Mouse (Mus musculus): ENCODE results near the gene Clec3a. TPM values are rescaled to one million over a fixed set of nuclear protein-coding genes. Genes with fewer than 3 reads are reported as not detected.
A peak's percentile ranks its signal among the peaks of the same experiment; 100 is the strongest.

Gene Clec3a
- not detected in 2 replicates for polyA plus RNA-seq (2015; fragmentation: Nextera tagmentation; extraction: Ambion mirVana)

DNA sequence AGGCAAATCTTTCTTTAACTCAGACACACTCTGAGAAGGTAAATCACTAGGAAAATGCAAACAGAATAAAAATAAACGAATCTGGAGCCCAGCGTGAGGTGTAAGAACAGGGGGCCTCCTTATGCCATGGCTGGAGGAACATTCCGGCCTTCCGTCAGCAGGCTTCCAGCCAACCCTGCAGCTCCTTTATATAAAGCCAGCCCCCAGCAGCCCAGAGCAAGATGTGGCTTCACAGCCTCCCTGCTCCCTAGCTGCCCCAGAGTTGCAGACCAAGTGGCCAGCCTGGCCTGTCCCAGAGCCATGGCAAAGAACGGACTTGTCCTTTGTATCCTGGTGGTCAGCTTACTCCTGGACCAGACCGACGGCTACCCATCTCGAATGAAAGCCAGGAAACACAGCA, at the start of gene Clec3a:
Gene Clec3a, plus strand, starts transcription at position 301 of the 400 bp plus-strand sequence.
- WGBS, result 69% methylated on average over 8 of the region's 8 CpGs
- no peaks in the 10 kb centered on the region for H3K9me3 ChIP-seq
- H3K36me3 ChIP-seq, result no peaks in the 10 kb centered on the region
- no peaks in the 10 kb centered on the region for H3K27me3 ChIP-seq (replicated peaks)
- H3K4me2 ChIP-seq, result no peak within 1 kb of the TSS
- H3K9ac ChIP-seq, result no peak within 1 kb of the TSS
- H3K4me3 ChIP-seq, result no peak within 1 kb of the TSS
- H3K4me1 ChIP-seq, result no peaks in the 10 kb centered on the region
- ATAC-seq (ENCODE audit: extremely low read depth, insufficient number of reproducible peaks, low FRiP score, low TSS enrichment), result no peak
- H3K27ac ChIP-seq (replicated peaks), result no peak within 1 kb of the TSS

DNA sequence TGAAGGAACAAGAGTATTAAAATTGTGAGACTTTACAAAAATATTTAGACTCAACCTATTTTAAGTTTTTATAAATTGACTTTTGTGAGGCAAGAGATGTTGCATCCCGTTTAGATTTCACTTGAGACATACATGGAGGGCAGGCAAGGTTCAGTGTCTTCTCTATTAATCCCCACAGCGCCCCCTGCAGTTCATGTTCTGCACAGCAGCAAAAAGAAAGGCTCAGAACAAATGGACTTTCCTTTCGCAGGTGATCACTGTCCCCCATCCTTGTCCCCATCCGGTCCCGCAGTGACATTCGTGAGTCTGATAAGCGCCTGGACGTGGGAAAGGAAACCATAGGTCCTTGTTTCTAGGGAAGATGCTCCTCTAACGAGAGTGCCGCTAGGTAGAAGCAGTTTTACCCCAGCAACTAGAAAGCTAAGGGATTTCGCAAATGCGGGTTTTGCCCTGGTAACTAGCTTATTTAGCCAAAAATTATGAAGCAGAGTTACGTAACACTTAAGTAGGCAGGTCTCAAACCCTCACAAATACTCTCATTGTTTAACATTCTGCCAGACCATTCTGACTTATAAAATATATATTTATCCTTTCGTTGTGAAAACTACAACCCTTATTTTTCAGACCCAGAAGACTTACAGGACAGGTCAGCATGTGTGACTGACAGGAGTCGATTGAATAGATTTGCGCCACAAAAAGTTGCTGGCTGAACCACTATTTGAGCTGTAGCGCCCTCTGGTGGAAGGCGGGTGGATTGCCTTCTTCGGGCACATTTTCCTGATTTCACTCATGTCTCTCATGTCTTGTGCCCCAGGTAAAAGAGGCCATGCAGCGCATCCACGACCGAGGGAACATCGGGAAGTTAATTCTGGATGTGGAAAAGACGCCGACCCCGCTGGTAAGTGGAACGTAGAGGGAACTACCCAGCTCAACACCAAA, 48.6 kb upstream of the Clec3a start:
- Histone ChIP-seq H3K27me3 (replicated peaks) (no peaks in the 10 kb centered on the region), H3K4me3 (peak overlapping the region; percentile 16), H3K36me3 (no peaks in the 10 kb centered on the region), H3K4me2 (peak overlapping the region; percentile 51), H3K4me1 (peaks cover 3% of the 10 kb centered on the region; the same call in 1 of the 2 replicates), H3K9me3 (no peaks in the 10 kb centered on the region), H3K9ac (peak overlapping the region; percentile 21; the same call in 1 of the 2 replicates), H3K27ac (replicated peaks) (no peak overlapping the region)
- whole genome bisulfite sequencing, result 29% methylated on average over 27 of the region's 27 CpGs
- no peak for ATAC-seq (ENCODE audit: extremely low read depth, insufficient number of reproducible peaks, low FRiP score, low TSS enrichment)

DNA sequence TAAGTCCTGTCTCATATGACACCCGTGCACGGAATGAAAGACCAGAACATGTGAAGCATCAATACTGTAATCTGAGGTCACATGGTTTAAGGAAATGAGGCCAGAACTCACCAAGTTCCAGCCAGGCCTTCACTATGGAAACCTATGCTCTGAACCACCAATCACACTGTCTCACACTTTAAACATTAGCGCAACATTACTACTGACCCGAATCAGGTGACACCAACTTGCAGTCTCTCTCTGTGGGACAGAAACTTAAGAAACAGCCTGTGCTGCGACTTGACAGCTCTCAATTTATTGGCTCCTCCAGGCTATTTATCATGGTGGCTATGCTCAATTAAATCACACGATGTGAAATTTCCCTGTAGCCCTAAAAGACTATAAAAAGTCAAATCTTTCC, 43.5 kb upstream of the Clec3a start:
- H3K4me2 ChIP-seq, result no peak overlapping the region
- H3K4me3 ChIP-seq, result no peak overlapping the region
- no peak for ATAC-seq (ENCODE audit: extremely low read depth, insufficient number of reproducible peaks, low FRiP score, low TSS enrichment)
- no peak overlapping the region for H3K9ac ChIP-seq
- H3K36me3 ChIP-seq, result no peaks in the 10 kb centered on the region
- 0 out of 2 replicates have a peak, but pooled peaks cover under 1% of the 10 kb centered on the region for H3K4me1 ChIP-seq
- no peak overlapping the region for H3K27ac ChIP-seq (replicated peaks)
- H3K9me3 ChIP-seq, result no peaks in the 10 kb centered on the region
- WGBS, result 76% methylated on average over 6 of the region's 6 CpGs
- no peaks in the 10 kb centered on the region for H3K27me3 ChIP-seq (replicated peaks)

DNA sequence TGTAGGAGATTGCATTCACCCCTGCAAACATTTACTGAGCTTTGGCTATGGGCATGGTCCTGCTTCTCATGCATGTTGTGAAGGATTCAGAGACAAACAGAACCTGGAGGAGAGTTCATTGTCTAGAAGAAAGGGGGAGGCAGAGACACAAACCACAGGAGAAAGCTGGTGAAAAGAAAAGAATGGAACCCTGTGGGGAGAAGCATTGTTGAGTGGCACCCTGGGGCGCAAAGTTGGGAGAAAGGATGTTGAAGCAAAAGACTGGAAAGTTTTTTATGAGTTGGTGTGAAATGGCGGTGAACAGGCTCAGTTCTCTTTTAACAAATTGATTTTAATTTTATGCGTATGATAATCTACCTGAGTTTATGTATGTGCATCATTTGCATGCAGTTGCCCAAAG, 33.7 kb upstream of the Clec3a start:
- no peaks in the 10 kb centered on the region for H3K4me1 ChIP-seq
- no peak overlapping the region for H3K4me2 ChIP-seq
- no peak overlapping the region for H3K9ac ChIP-seq
- WGBS, result 75% methylated on average over 3 of the region's 3 CpGs
- no peak overlapping the region for H3K27ac ChIP-seq (replicated peaks)
- H3K36me3 ChIP-seq, result no peaks in the 10 kb centered on the region
- ATAC-seq (ENCODE audit: extremely low read depth, insufficient number of reproducible peaks, low FRiP score, low TSS enrichment), result no peak
- no peaks in the 10 kb centered on the region for H3K9me3 ChIP-seq
- no peak overlapping the region for H3K4me3 ChIP-seq
- H3K27me3 ChIP-seq (replicated peaks), result no peaks in the 10 kb centered on the region

DNA sequence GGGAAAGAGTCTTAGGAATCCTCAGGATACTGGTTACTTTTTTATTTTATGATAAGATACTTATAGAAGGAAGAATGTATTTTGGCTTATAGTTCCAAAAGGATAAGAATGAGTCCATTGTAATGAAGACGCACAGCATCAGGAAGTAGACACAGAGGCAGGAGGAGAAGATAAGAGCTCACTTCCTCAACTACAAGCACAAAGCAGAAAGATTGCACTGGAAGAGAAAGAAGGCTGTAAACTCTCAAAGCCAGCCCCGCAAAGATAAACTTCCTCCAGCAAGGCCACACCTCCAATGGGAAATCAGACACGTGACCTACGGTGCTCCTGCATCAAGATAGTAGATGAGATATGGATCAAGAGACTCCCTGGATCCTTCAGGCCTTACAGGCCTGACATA, 30.4 kb upstream of the Clec3a start:
- Histone ChIP-seq H3K36me3 (no peaks in the 10 kb centered on the region), H3K4me3 (no peak overlapping the region), H3K4me2 (no peak overlapping the region), H3K27ac (replicated peaks) (no peak overlapping the region), H3K9me3 (no peaks in the 10 kb centered on the region), H3K9ac (no peak overlapping the region), H3K27me3 (replicated peaks) (no peaks in the 10 kb centered on the region), H3K4me1 (no peaks in the 10 kb centered on the region)
- 51% methylated on average over 4 of the region's 4 CpGs for WGBS
- no peak for ATAC-seq (ENCODE audit: extremely low read depth, insufficient number of reproducible peaks, low FRiP score, low TSS enrichment)

DNA sequence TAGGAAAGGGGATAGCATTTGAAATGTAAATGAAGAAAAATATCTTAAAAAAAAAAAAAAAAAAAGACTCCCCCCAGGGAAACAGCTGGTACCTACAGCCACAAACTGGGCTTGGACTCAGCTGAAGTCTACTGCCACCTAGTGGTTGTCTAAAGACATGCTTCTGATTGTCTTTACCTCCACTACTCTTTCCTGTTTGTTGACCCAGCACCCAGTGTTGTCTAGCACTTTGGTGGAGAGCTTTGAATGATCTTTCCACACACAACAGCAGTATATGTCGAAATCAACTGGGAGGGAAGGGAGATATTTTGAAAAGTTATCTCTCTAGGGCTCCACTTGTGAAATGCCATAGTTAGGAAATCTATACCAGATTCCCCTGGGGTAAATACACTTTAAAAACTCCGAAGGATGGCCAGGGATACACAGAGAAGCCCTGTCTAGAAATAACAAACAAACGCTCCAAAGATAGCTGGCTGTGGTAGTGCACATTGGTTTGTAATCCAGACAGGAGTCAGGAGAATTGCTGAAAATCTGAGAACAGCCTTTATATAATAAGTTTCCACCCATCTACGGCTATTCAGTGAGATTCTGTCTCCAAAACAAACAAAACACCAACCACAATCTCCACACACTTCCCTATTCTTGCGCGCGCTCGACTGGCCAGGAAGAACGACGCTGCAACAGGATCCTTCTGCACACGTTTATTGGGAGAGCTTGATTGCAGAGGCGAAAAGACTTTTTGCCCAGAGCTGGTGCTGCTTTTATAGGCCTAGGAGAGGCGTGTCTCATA, 27.2 kb upstream of the Clec3a start:
- WGBS, result 68% methylated on average over 12 of the region's 13 CpGs
- Histone ChIP-seq H3K9me3 (no peaks in the 10 kb centered on the region), H3K27me3 (replicated peaks) (no peaks in the 10 kb centered on the region), H3K9ac (no peak overlapping the region), H3K4me1 (no peaks in the 10 kb centered on the region), H3K27ac (replicated peaks) (no peak overlapping the region), H3K4me2 (no peak overlapping the region), H3K36me3 (no peaks in the 10 kb centered on the region), H3K4me3 (no peak overlapping the region)
- ATAC-seq (ENCODE audit: extremely low read depth, insufficient number of reproducible peaks, low FRiP score, low TSS enrichment), result no peak

DNA sequence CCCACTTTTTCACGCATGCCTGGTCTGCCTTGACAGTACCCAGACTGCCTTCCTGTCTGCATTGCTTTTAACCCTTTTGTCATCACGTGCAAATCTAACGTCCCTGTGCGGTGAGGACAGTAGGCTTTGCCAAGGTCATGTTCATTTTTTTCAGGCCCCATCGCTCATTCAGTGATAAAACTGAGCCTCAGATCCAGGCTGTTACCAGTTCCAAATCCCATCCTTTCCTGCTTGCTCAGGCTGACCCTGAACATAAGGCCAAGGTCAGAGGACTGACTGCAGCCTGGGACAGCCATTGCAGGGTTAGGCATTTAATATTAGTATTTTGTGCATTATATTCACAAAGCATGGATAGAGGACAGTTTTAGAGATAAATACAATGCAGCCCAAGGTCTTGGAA, 19.6 kb upstream of the Clec3a start:
- Histone ChIP-seq H3K4me2 (no peak overlapping the region), H3K4me1 (peaks cover 8% of the 10 kb centered on the region), H3K4me3 (no peak overlapping the region), H3K9me3 (no peaks in the 10 kb centered on the region), H3K9ac (no peak overlapping the region), H3K27ac (replicated peaks) (no peak overlapping the region), H3K27me3 (replicated peaks) (no peaks in the 10 kb centered on the region), H3K36me3 (no peaks in the 10 kb centered on the region)
- 63% methylated on average over 5 of the region's 5 CpGs for WGBS
- no peak for ATAC-seq (ENCODE audit: extremely low read depth, insufficient number of reproducible peaks, low FRiP score, low TSS enrichment)

DNA sequence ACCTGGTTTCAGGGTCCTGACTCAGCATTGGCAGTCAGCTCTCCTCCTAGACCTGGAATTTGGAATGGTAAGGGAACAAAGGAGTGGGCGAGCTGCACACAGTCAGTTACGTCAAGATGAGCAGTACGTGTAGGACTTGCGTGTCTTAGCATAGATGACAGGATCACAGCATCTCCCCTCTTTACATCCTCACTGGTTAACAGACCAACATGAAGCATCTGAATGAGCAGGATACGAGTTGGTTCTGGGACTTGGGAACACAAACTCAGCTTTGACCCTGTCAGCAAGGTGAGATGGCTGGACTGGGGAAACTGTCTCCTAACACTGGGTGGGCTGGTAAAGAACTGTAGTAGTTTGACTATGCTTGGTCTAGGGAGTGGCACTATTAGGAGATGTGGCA, 18.6 kb upstream of the Clec3a start:
- no peak for ATAC-seq (ENCODE audit: extremely low read depth, insufficient number of reproducible peaks, low FRiP score, low TSS enrichment)
- H3K4me2 ChIP-seq, result no peak overlapping the region
- H3K4me3 ChIP-seq, result no peak overlapping the region
- H3K4me1 ChIP-seq, result peaks cover 11% of the 10 kb centered on the region
- H3K36me3 ChIP-seq, result no peaks in the 10 kb centered on the region
- H3K27ac ChIP-seq (replicated peaks), result no peak overlapping the region
- WGBS, result 83% methylated on average over 5 of the region's 5 CpGs
- H3K27me3 ChIP-seq (replicated peaks), result no peaks in the 10 kb centered on the region
- no peak overlapping the region for H3K9ac ChIP-seq
- no peaks in the 10 kb centered on the region for H3K9me3 ChIP-seq

DNA sequence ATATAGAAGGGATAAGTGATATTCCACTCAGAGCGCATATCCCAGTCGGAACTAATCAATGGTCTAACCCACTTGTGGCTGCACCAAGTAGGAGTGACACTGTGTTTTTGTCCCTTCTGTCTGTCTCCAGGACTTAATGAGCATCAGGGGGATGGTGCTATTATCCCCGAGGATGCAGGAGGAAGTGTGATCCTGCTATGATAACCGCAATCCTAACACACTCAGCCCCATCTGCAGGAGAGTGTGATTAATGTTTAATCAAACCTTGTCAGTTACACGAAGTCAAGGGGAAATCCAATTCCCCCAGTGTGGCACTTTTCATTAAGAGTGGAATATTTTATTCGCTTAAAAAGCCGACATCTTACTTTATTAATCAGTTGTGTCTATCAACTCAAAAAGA, 16.2 kb upstream of the Clec3a start:
- H3K9me3 ChIP-seq, result no peaks in the 10 kb centered on the region
- H3K4me2 ChIP-seq, result no peak overlapping the region
- no peak overlapping the region for H3K27ac ChIP-seq (replicated peaks)
- H3K9ac ChIP-seq, result no peak overlapping the region
- H3K4me3 ChIP-seq, result no peak overlapping the region
- H3K4me1 ChIP-seq, result peaks cover 11% of the 10 kb centered on the region
- no peaks in the 10 kb centered on the region for H3K36me3 ChIP-seq
- WGBS, result 64% methylated on average over 7 of the region's 7 CpGs
- no peak for ATAC-seq (ENCODE audit: extremely low read depth, insufficient number of reproducible peaks, low FRiP score, low TSS enrichment)
- no peaks in the 10 kb centered on the region for H3K27me3 ChIP-seq (replicated peaks)

DNA sequence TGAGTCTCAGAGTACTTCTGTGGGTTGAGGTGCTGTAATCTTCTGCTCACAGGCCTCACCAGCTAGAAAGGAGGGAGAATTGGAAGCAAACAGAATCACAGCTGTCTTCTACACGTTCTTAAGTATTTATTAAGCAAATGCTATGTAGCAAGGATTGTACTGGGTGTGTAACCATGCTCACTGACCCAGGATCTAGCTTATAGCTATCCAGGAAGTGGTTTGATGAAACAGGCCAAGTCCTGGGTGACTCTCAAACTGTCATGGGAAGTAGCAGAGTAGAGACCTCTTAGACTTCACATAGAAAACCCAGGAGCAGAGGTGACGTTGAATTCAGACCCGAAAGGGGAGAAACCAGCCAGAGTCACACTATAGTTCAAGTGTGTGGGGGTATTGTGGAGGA, 6.5 kb upstream of the Clec3a start:
- WGBS, result 66% methylated on average over 3 of the region's 3 CpGs
- no peak overlapping the region for H3K4me2 ChIP-seq
- H3K27ac ChIP-seq (replicated peaks), result no peak overlapping the region
- no peaks in the 10 kb centered on the region for H3K4me1 ChIP-seq
- ATAC-seq (ENCODE audit: extremely low read depth, insufficient number of reproducible peaks, low FRiP score, low TSS enrichment), result no peak
- no peaks in the 10 kb centered on the region for H3K27me3 ChIP-seq (replicated peaks)
- no peaks in the 10 kb centered on the region for H3K36me3 ChIP-seq
- no peak overlapping the region for H3K4me3 ChIP-seq
- H3K9me3 ChIP-seq, result no peaks in the 10 kb centered on the region
- no peak overlapping the region for H3K9ac ChIP-seq

DNA sequence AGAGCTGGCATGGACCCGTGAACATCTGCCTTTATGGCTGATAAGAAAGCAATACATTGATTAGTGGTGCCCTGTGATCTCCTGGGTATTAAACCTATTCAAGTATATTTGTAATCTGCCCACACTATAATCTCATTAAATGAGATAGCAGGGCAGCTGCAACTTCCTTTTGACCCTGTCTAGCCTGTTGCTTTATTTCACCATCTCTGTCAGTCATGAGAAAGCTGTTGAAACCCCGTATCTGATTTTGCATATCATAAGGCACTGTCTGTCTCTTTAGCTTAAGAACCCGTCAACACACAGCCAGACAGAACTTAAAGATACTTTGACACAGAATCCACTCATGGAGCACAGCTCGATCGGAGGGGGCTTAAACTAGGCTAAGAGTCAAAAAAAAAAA, 600 bp downstream of the Clec3a start:
- no peak overlapping the region for H3K4me2 ChIP-seq
- H3K4me3 ChIP-seq, result no peak overlapping the region
- H3K36me3 ChIP-seq, result no peaks in the 10 kb centered on the region
- H3K27ac ChIP-seq (replicated peaks), result no peak overlapping the region
- H3K9me3 ChIP-seq, result no peaks in the 10 kb centered on the region
- no peak overlapping the region for H3K9ac ChIP-seq
- no peaks in the 10 kb centered on the region for H3K27me3 ChIP-seq (replicated peaks)
- no peak for ATAC-seq (ENCODE audit: extremely low read depth, insufficient number of reproducible peaks, low FRiP score, low TSS enrichment)
- 61% methylated on average over 5 of the region's 5 CpGs for WGBS
- H3K4me1 ChIP-seq, result no peaks in the 10 kb centered on the region

All from heart, embryonic 13.5 days (tissue).